Mouse (Mus musculus) heart, embryonic 16.5 days (tissue): ENCODE measurements at regions not wholly inside any gene's neighbourhood (a gene's known extent, or its start where the extent isn't known, plus 50 kb on each side); places are given as distances from the start of the nearest gene placed in this dataset.

ENCODE experiments used
- ATAC-seq: fragments of 200-750 bp; cut with Nextera tagmentation; replicated peaks from 2 replicates; pipeline ENCODE4 v1.8.0; 2017; ENCODE audit warnings: moderate number of reproducible peaks; ENCODE audit not compliant: insufficient read depth, low FRiP score; ENCODE audit errors: extremely low read depth
- H3K27ac ChIP-seq: fragments of 300-500 bp; sonication (generic); 2 replicates; pipeline ENCODE4 v1.5.1; 2014; ENCODE audit warnings: mild to moderate bottlenecking, low read length, control low read depth, moderate library complexity
- H3K27me3 ChIP-seq: fragments of 300-500 bp; sonication (generic); 2 replicates; pipeline ENCODE4 v1.6.1; 2014; ENCODE audit warnings: low read length, mixed read lengths; ENCODE audit not compliant: control insufficient read depth, insufficient read depth
- H3K36me3 ChIP-seq: fragments of 300-500 bp; sonication (generic); 2 replicates; pipeline ENCODE4 v1.6.1; 2014; ENCODE audit not compliant: control insufficient read depth, insufficient read depth
- H3K4me1 ChIP-seq: fragments of 300-500 bp; sonication (generic); 2 replicates; pipeline ENCODE4 v1.6.1; 2014; ENCODE audit warnings: low read length, mixed read lengths; ENCODE audit not compliant: control insufficient read depth, insufficient read depth
- H3K4me2 ChIP-seq: fragments of 300-500 bp; sonication (generic); 2 replicates; pipeline ENCODE4 v1.6.1; 2014; ENCODE audit warnings: low read depth, mild to moderate bottlenecking, control low read depth, low read length
- H3K4me3 ChIP-seq: fragments of 300-500 bp; sonication (generic); 2 replicates; pipeline ENCODE4 v1.5.1; 2014; ENCODE audit warnings: mild to moderate bottlenecking, control low read depth, low read length
- H3K9ac ChIP-seq: fragments of 300-500 bp; sonication (generic); 2 replicates; pipeline ENCODE4 v1.6.1; 2014; ENCODE audit warnings: low read length, control low read depth
- H3K9me3 ChIP-seq: fragments of 300-500 bp; sonication (generic); replicated peaks from 2 replicates; pipeline ENCODE4 v1.6.1; 2016; ENCODE audit warnings: low read length; ENCODE audit not compliant: control insufficient read depth
- WGBS: fragments of 180-500 bp; shearing (Covaris S2); extraction: QIAGEN DNeasy Blood & Tissue Kit; methylation state at CpG from one replicate; pipeline ENCODE4 v1.1.7; 2014; 5-methylcytosine and 5-hydroxymethylcytosine counted together

DNA sequence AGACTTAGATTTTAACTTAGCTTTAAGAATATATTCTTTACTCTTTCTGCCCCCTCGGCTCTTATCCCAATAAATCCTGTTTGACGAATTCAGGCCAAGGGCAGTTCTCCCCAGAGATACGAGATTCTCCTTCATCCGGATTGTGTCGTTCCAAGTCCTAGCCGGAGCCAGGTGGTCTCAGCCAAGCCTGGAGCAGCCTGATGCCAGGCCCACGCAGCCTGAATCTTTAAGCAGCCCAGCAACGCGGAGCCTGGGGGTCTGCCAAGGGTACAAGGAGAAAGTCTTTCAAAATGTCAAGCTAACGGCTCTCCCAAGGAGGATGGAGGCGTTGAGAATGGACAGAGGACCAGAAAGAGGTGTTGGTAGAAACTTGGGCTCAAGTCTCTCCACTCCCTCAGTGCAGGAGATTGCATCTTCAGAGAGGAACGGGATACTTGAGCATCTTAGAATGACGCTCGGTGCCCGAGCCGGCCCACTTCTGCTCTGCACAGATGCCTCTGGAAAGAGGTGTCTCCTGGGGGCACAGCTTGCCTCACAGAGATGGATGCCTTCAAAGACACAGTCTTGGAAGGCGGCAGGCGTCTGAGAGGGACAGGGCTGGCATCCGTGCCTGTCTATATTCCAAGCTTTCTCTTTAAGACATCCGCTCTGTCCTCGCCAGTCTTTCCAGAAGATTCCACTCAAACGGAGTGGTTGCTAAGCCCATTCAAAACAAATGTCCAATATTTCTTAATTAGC, 145.2 kb upstream of the Ubl3 start:
- no peak overlapping the region for H3K27ac ChIP-seq
- H3K9me3 ChIP-seq, result peaks cover 8% of the 10 kb centered on the region
- H3K27me3 ChIP-seq, result no peaks in the 10 kb centered on the region
- no peaks in the 10 kb centered on the region for H3K36me3 ChIP-seq
- H3K9ac ChIP-seq, result no peak overlapping the region
- no peaks in the 10 kb centered on the region; the same call in 1 of the 2 replicates for H3K4me1 ChIP-seq
- no peak overlapping the region for H3K4me2 ChIP-seq
- no peak for ATAC-seq
- H3K4me3 ChIP-seq, result no peak overlapping the region
- 65% methylated on average over 22 of the region's 22 CpGs for WGBS

DNA sequence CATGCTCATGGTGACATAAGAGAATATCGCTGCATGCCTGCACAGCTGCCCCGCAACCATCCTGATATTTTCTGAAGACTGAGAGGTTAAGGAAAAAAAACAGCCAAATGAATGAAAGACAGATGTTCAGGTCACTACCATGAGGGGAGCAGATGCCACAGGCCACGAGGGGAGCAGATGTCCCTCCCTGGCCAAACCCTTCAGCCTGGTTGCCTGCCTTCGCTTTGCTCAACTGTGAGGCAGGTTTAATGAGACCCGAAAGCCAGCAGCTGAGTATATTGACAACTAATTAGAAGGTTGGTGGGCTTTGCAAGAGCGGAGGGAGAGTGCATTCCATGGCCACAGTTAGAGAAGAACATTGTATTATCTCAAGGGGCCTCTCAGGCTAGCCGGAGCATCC, 141.8 kb upstream of the Ubl3 start:
- Histone ChIP-seq H3K4me3 (no peak overlapping the region), H3K9me3 (peaks cover 8% of the 10 kb centered on the region), H3K27me3 (no peaks in the 10 kb centered on the region), H3K27ac (no peak overlapping the region), H3K4me1 (peaks cover 6% of the 10 kb centered on the region; the same call in 1 of the 2 replicates), H3K9ac (no peak overlapping the region), H3K4me2 (no peak overlapping the region), H3K36me3 (no peaks in the 10 kb centered on the region)
- ATAC-seq, result no peak
- 82% methylated on average over 7 of the region's 7 CpGs for WGBS

DNA sequence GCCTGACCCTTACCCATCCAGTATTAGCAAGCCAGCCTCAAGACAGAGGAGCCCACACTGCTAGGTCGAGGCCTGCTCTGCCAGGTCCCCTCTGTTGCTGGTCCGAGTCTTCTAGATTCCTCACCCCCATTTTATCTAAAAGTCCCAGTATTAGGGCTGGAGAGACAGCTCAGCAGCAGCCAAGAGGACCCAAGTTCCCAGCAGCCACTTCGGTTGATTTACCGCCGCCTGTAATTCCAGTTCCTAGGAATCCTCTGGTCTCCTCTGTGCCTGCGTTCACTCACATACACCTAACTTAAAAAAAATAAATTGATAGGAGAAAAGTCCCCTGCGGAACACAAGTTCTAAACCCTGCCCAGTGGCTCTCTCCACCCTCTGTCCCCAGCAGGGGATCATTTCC, 138.9 kb upstream of the Ubl3 start:
- Histone ChIP-seq H3K9ac (no peak overlapping the region), H3K36me3 (no peaks in the 10 kb centered on the region), H3K27ac (no peak overlapping the region), H3K4me1 (peaks cover 6% of the 10 kb centered on the region; the same call in 1 of the 2 replicates), H3K27me3 (no peaks in the 10 kb centered on the region), H3K4me2 (no peak overlapping the region), H3K4me3 (no peak overlapping the region), H3K9me3 (peaks cover 8% of the 10 kb centered on the region)
- WGBS, result 69% methylated on average over 7 of the region's 7 CpGs
- ATAC-seq, result no peak

DNA sequence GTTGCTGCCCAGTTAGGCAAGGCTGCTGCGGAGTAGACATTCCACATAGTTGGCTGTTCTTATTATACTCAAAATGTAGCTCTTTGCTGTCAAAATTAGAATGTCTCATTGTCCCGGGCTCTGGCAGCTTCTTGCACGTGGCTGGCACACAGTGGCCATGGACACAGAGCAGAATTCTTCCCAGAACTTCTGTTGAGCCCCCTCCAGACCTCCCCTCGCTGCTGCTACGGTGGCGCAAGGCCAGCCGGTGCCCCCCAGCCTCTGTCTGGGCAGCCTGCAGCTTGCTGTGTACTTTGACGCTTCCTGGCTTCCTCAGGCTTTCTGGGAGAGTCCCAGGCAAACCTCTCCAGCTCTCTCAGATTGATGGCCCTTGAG, 138.2 kb upstream of the Ubl3 start:
- Histone ChIP-seq H3K4me3 (no peak overlapping the region), H3K4me2 (no peak overlapping the region), H3K27me3 (no peaks in the 10 kb centered on the region), H3K27ac (no peak overlapping the region), H3K36me3 (no peaks in the 10 kb centered on the region), H3K9ac (no peak overlapping the region), H3K9me3 (peaks cover 8% of the 10 kb centered on the region), H3K4me1 (peaks cover 6% of the 10 kb centered on the region; the same call in 1 of the 2 replicates)
- 54% methylated on average over 8 of the region's 8 CpGs for WGBS
- ATAC-seq, result no peak

DNA sequence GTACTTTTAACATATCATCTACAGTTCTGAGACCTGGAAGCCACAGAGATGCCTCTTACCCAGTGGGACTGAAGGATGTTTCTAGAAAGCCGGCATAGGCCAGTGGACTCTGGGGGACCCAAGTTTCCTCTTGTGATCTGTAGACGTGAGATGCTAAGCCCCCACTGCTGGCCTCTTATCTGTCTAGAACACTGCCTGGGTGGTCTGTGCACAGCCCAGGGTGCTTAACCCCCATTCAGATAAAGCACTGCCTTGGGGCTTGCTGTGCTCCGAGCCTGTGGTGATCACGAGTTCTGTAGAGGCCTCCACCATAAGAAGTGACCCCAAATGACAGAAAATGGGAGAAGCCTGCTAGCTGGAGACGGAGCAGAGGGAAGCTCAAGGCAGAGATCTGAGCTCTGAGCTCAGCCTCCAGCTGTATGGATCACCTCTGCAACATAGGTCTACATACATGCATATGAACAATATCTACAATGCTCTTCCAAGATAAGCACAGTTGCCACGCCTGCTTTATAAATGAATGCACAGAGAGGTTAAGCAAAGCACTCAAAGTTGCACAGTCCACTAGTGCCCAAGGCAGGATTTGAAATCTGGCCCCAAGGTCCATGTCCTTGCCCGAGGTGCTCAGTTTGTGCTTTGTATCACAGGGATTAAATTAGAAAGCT, 137.7 kb upstream of the Ubl3 start:
- Histone ChIP-seq H3K4me3 (no peak overlapping the region), H3K27ac (no peak overlapping the region), H3K4me2 (no peak overlapping the region), H3K27me3 (no peaks in the 10 kb centered on the region), H3K36me3 (no peaks in the 10 kb centered on the region), H3K9me3 (peaks cover 5% of the 10 kb centered on the region), H3K9ac (no peak overlapping the region), H3K4me1 (peaks cover 6% of the 10 kb centered on the region; the same call in 1 of the 2 replicates)
- 45% methylated on average over 7 of the region's 7 CpGs for WGBS
- ATAC-seq, result no peak; the same call in 1 of the 2 replicates

DNA sequence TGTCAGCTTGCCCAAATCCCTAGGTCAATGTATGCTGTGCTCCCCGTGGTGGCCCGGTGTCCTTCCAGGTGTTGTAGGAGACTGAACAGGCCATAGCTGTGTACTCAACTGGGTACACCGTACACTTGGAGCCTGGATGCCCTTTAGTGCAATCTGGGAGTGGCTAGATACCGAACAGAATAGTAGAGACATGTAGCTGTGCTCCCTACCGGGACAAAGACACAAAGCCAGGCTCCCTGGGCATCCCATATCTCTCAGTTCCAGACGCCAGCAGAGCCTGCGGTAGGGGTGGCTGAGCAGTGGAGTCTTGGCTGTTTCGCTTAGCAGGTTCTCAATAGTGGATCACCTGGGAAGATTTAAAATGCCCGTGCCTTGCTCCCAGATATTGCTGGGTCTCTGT, 136.7 kb upstream of the Ubl3 start:
- Histone ChIP-seq H3K27ac (no peak overlapping the region), H3K4me3 (no peak overlapping the region), H3K9ac (no peak overlapping the region), H3K4me2 (no peak overlapping the region), H3K4me1 (peaks cover 6% of the 10 kb centered on the region; the same call in 1 of the 2 replicates), H3K9me3 (no peaks in the 10 kb centered on the region; the same call in 1 of the 2 replicates), H3K36me3 (no peaks in the 10 kb centered on the region), H3K27me3 (no peaks in the 10 kb centered on the region)
- WGBS, result 73% methylated on average over 9 of the region's 9 CpGs
- ATAC-seq, result no peak

DNA sequence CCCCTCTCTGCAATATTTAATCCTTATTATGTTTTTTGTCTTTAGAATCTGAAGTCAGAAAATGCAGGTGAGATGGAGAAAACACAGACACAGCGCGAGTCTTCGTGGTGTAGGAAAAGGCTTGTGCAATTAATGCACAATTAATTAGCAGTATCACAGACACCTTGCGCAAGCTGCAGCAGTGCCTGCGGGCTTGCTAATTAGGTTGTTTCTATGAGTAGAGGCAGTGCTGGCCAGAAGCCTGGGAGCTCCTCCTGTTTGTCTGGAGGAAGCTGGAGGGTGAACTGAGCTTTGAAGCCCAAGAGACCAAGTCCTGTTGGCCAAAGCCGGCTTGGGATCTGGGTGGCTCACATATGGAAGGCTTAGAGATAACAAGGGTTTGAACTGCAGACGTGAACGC, 135.9 kb upstream of the Ubl3 start:
- no peak overlapping the region for H3K9ac ChIP-seq
- H3K36me3 ChIP-seq, result no peaks in the 10 kb centered on the region
- no peak for ATAC-seq
- no peaks in the 10 kb centered on the region for H3K27me3 ChIP-seq
- H3K9me3 ChIP-seq, result no peaks in the 10 kb centered on the region; the same call in 1 of the 2 replicates
- no peak overlapping the region for H3K4me3 ChIP-seq
- no peak overlapping the region for H3K4me2 ChIP-seq
- 75% methylated on average over 8 of the region's 8 CpGs for WGBS
- no peak overlapping the region for H3K27ac ChIP-seq
- peaks cover 6% of the 10 kb centered on the region; the same call in 1 of the 2 replicates for H3K4me1 ChIP-seq

DNA sequence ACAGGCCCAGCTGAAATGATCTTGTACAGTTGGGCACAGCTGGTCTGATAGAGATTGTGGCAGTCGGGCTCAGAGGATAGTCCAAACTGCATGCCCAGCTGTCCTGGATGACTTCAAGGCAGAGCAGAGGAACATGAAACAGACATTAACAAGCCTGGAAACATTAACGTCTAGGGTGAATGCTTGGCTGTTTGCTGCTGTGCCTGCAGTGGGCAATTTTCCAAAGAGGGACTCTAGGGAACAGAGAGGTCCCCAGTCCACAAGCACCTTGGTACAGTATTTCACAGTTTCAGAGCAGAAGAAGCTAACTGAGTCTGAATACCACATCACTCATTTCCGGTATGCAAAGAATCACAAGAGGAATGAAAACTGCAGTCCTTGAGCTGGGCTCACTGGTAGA, 135.2 kb upstream of the Ubl3 start:
- Histone ChIP-seq H3K36me3 (no peaks in the 10 kb centered on the region), H3K4me3 (no peak overlapping the region), H3K4me1 (peaks cover 6% of the 10 kb centered on the region; the same call in 1 of the 2 replicates), H3K9me3 (no peaks in the 10 kb centered on the region; the same call in 1 of the 2 replicates), H3K27ac (no peak overlapping the region), H3K4me2 (no peak overlapping the region), H3K27me3 (no peaks in the 10 kb centered on the region), H3K9ac (no peak overlapping the region)
- no peak for ATAC-seq
- WGBS, result 34% methylated on average over 3 of the region's 3 CpGs

DNA sequence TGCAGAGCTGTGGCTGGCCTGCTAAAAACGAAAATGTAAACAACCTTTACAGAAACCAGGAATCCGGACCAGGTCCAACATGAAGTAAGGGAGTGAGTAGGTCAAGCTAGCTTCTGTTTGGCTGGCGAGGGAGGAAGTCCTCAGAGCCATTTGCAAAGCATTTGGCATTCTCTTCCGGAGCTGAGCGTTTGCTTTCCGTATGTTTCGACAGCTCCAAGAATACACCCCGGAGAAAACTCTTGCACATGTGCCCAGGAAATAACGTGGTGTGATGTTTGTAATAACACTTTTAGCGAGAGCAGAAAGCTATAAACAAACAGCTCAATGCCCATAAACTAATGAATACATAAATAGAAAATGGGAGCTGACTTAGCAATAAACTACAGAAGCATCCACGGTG, 131.6 kb upstream of the Ubl3 start:
- H3K4me2 ChIP-seq, result no peak overlapping the region
- H3K9me3 ChIP-seq, result no peaks in the 10 kb centered on the region; the same call in 1 of the 2 replicates
- no peaks in the 10 kb centered on the region for H3K4me1 ChIP-seq
- no peak overlapping the region for H3K4me3 ChIP-seq
- no peak overlapping the region for H3K27ac ChIP-seq
- WGBS, result 61% methylated on average over 11 of the region's 11 CpGs
- no peaks in the 10 kb centered on the region for H3K27me3 ChIP-seq
- H3K36me3 ChIP-seq, result no peaks in the 10 kb centered on the region
- no peak for ATAC-seq
- H3K9ac ChIP-seq, result no peak overlapping the region
